Mouse (Mus musculus) limb, embryonic 14.5 days (tissue): ENCODE results near the gene Asah2. TPM values are rescaled to one million over a fixed set of nuclear protein-coding genes. Genes with fewer than 3 reads are reported as not detected.
A peak's percentile ranks its signal among the peaks of the same experiment; 100 is the strongest.

ENCODE experiments used
- ATAC-seq: fragments of 200-750 bp; cut with Nextera tagmentation; 2 replicates; pipeline ENCODE4 v1.8.0; 2017; ENCODE audit warnings: low read depth, moderate number of reproducible peaks, moderate TSS enrichment; ENCODE audit not compliant: low FRiP score
- DNase-seq: peaks from one replicate; pipeline ENCODE4 v3.0.0-alpha.2; 2015; ENCODE audit warnings: low spot score
- H3K27ac ChIP-seq: fragments of 300-500 bp; sonication (generic); replicated peaks from 2 replicates; pipeline ENCODE4 v1.5.1; 2014; ENCODE audit warnings: low read depth, mild to moderate bottlenecking, low read length, moderate library complexity, mixed read lengths
- H3K27me3 ChIP-seq: fragments of 300-500 bp; sonication (generic); 2 replicates; pipeline ENCODE4 v1.6.1; 2014; ENCODE audit warnings: low read length, mixed read lengths; ENCODE audit not compliant: control insufficient read depth, insufficient read depth
- H3K36me3 ChIP-seq: fragments of 300-500 bp; sonication (generic); 2 replicates; pipeline ENCODE4 v1.6.1; 2014; ENCODE audit warnings: mild to moderate bottlenecking, low read length, moderate library complexity, mixed read lengths; ENCODE audit not compliant: control insufficient read depth, insufficient read depth
- H3K4me1 ChIP-seq: fragments of 300-500 bp; sonication (generic); 2 replicates; pipeline ENCODE4 v1.6.1; 2014; ENCODE audit warnings: antibody characterized with exemption, low read length, mixed read lengths; ENCODE audit not compliant: control insufficient read depth, insufficient read depth
- H3K4me2 ChIP-seq: fragments of 300-500 bp; sonication (generic); replicated peaks from 2 replicates; pipeline ENCODE4 v1.6.1; 2014; ENCODE audit warnings: low read depth, mild to moderate bottlenecking, low read length, moderate library complexity; ENCODE audit not compliant: severe bottlenecking
- H3K4me3 ChIP-seq: fragments of 300-500 bp; sonication (generic); replicated peaks from 2 replicates; pipeline ENCODE4 v1.5.1; 2014; ENCODE audit warnings: low read length
- H3K9ac ChIP-seq: fragments of 300-500 bp; sonication (generic); 2 replicates; pipeline ENCODE4 v1.6.1; 2014; ENCODE audit warnings: mild to moderate bottlenecking, low read depth, low read length, moderate library complexity; ENCODE audit not compliant: severe bottlenecking
- H3K9me3 ChIP-seq: fragments of 300-500 bp; sonication (generic); 2 replicates; pipeline ENCODE4 v1.6.1; 2016; ENCODE audit warnings: low read length; ENCODE audit not compliant: control insufficient read depth
- POLR2A ChIP-seq: fragments of 200-500 bp; IDR thresholded peaks from 2 replicates; pipeline ENCODE4 v1.8.0; 2012; ENCODE audit warnings: inconsistent platforms, mild to moderate bottlenecking, moderate library complexity, borderline replicate concordance; ENCODE audit not compliant: insufficient read depth, insufficient read length; ENCODE audit errors: extremely low read depth
- WGBS: fragments of 180-500 bp; shearing (Covaris S2); extraction: QIAGEN DNeasy Blood & Tissue Kit; methylation state at CpG from one replicate; pipeline ENCODE4 v1.1.7; 2014; 5-methylcytosine and 5-hydroxymethylcytosine counted together
- polyA plus RNA-seq, 2 experiments: library from polyadenylated mRNA; depleted of rRNA in 1 of 2; stranded (reverse) in 1 of 2; unstranded in 1 of 2; fragments of >200 nt; fragmentation: Nextera tagmentation in 1 of 2; extraction: Ambion mirVana in 1 of 2; gene quantifications; 2 replicates each; pipeline versions ENCODE4 v1.2.1 to v1.2.3; 2012 to 2014

The Asah2 gene
- polyA plus RNA-seq, 2 experiments = 2.2 to 6.4 TPM

DNA sequence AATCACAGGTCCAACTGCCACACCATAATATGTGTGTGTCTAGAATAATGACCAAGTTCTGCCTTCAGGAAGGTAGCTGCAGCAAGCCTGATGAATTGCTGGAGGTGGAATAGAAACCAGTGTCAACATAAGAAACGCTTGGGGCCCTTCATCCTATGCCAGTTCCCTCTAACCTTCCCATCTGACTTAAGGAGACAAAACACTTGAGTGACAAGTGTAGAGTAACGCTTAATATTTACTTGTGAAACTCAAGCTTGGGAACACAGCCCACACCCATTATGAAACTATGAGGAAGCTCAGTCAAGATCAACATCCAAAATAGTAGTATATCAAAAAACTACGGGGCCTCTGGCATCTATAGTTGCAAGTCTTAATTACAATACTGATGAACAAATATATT lies 10.5 kb upstream of the Asah2 start:
- DNase-seq (no peak), ATAC-seq (no peak)
- Histone ChIP-seq H3K4me3 (no peak overlapping the region), H3K27ac (no peak overlapping the region), H3K4me2 (no peak overlapping the region), H3K9me3 (no peaks in the 10 kb centered on the region), H3K36me3 (no peaks in the 10 kb centered on the region), H3K9ac (no peak overlapping the region), H3K27me3 (no peaks in the 10 kb centered on the region), H3K4me1 (no peaks in the 10 kb centered on the region)
- no peak for TF ChIP-seq POLR2A
- 85% methylated on average over 3 of the region's 3 CpGs for WGBS

DNA sequence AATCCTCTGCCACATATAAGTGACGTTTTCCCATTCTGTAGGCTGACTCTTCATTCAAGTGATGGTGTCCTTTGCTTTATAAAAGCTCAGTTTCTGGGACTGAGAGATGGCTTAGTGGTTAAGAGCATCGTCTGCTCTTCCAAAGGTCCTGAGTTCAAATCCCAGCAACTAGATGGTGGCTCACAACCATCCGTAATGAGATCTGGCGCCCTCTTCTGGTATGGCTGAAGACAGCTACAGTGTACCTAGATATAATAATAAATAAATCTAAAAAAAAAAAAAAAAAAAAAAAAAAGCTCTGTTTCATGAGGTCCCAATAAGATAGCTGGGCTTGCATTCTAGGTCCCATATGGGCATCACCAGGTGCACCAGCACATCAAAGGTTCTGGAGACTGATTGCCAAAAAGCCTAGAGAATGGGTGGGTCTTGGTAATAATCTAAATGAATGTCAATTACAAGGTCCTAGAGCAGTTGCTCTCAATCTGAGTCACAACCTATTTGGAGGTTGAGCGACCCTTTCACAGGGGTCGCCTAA lies 9.5 kb upstream of the Asah2 start:
- H3K4me1 ChIP-seq = no peaks in the 10 kb centered on the region

DNA sequence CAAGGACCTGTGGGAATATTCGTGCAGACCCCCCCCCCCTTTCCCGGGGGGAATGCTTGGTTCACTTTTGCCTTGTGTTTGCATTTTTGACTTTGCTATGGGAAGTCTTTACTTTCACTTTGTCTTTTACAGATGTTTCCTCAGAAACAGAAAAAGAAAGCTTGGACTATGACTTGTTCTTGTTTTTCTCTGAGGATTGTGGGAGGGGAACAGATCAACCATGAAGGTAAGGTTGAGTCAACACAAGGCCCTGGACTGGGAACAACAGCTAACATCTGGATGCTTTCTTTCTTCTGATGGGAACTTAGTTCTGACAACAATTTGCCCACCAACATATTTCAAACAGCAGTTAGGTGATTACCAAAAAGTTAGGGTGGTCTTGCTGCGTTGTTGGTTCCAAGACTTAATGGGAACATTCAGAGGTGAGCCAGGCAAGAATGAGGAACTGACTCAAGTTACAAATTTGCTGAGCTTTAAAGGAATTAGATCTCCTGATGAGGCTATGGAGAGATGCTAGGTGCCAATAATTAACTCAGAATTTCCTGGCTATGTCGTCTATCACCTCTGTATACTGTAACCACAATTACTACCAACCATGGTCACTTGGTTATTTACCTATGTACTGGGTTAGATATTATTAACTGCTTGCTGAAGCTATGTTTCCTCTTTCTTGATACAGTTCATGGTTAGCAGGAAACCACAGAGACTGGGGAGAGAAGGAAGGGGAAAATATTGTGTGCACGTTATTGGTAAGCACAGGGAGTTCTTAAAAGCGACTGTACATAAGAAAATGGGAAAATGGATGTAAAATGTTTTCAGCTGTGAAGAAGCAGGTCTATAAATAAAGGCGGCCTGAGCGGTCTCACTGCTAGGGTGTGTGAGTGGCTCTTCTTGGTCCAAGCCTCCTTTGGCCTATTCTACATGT lies 4.1 kb upstream of the Asah2 start:
- Histone ChIP-seq H3K4me1 (no peaks in the 10 kb centered on the region), H3K27me3 (no peaks in the 10 kb centered on the region), H3K4me3 (no peak overlapping the region), H3K27ac (no peak overlapping the region), H3K36me3 (no peaks in the 10 kb centered on the region), H3K9me3 (no peaks in the 10 kb centered on the region), H3K4me2 (no peak overlapping the region), H3K9ac (no peak overlapping the region)
- no peak for DNase-seq
- ATAC-seq = no peak
- WGBS = 78% methylated on average over 8 of the region's 8 CpGs
- TF ChIP-seq POLR2A = no peak

More for the DNA sequence above, 9.5 kb upstream of the Asah2 start:
- no peak for ATAC-seq
- Histone ChIP-seq H3K4me3 (no peak overlapping the region), H3K27me3 (no peaks in the 10 kb centered on the region), H3K9ac (no peak overlapping the region), H3K27ac (no peak overlapping the region), H3K4me2 (no peak overlapping the region), H3K36me3 (no peaks in the 10 kb centered on the region), H3K9me3 (no peaks in the 10 kb centered on the region)
- WGBS = 85% methylated on average over 6 of the region's 6 CpGs
- TF ChIP-seq POLR2A = no peak
- no peak for DNase-seq

DNA sequence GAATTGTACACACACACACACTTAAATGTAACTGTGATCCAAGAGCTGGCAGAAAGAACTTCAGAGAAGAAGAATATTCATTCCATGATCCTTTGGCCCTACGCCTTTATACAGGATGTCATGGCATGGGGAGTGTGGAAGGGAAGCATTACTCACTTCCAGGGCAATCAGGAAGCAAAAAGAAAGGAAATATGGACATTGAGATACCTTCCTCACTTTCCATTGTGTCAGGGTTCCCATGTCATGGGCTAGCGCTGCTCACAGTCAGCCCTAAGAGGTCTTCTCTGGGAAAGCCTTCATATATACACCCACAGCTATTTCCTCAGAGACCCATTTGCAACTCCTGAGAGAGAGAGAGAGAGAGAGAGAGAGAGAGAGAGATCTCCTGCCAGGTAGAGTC lies 1.3 kb downstream of the Asah2 start:
- no peaks in the 10 kb centered on the region for H3K9me3 ChIP-seq
- no peaks in the 10 kb centered on the region for H3K36me3 ChIP-seq
- DNase-seq (no peak), ATAC-seq (no peak)
- no peak for TF ChIP-seq POLR2A
- no peaks in the 10 kb centered on the region for H3K27me3 ChIP-seq
- H3K27ac ChIP-seq = no peak overlapping the region
- no peak overlapping the region for H3K4me3 ChIP-seq
- peak overlapping the region; percentile 62 for H3K4me2 ChIP-seq
- H3K4me1 ChIP-seq = no peaks in the 10 kb centered on the region
- no peak overlapping the region for H3K9ac ChIP-seq
- 96% methylated on average over 2 of the region's 2 CpGs for WGBS

DNA sequence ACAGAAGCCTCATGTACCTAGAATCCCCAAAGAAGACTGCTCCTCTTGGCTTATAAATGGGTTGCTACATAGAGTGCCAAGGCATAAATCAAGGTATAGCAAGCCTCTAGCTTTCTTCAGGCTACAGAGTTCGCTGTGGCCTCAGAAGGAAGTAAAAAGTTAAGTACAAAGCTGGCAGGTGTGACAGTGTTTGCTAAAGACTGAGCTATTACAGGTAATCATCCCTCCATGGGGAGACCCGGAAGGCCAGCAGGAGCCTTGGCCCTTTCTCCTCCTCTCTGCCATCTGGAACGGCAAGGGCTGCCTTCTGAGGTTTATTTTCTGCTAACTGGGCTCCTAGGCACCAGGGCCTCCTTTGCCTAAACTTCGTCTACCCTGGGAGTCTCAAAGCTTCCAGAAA lies 3.8 kb downstream of the Asah2 start:
- H3K9ac ChIP-seq = no peak overlapping the region
- no peak overlapping the region for H3K4me2 ChIP-seq
- H3K27me3 ChIP-seq = no peaks in the 10 kb centered on the region
- H3K36me3 ChIP-seq = no peaks in the 10 kb centered on the region
- no peak overlapping the region for H3K27ac ChIP-seq
- DNase-seq (no peak), ATAC-seq (no peak)
- H3K4me3 ChIP-seq = no peak overlapping the region
- WGBS = 59% methylated on average over 4 of the region's 4 CpGs
- H3K4me1 ChIP-seq = no peaks in the 10 kb centered on the region
- no peaks in the 10 kb centered on the region for H3K9me3 ChIP-seq
- TF ChIP-seq POLR2A = no peak

DNA sequence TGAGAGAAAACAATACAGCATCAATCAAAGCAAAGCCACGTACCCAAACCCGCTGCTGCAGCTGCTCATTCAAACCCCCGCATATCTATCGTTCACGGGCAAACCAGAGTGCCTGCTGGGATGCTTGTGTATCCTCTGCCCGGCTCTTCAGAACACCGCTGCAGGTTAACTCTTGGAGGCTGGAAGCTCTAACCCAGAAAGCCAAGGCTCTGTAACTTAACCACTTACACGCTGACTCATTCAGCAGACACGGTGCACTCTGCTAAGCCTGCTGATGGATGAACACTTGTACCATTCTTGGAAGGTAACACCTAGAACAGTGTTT lies 5.1 kb downstream of the Asah2 start:
- H3K36me3 ChIP-seq = no peaks in the 10 kb centered on the region
- no peak for TF ChIP-seq POLR2A
- no peak overlapping the region for H3K27ac ChIP-seq
- H3K4me1 ChIP-seq = no peaks in the 10 kb centered on the region
- peak overlapping the region; percentile 13; the same call in 1 of the 2 replicates for H3K4me3 ChIP-seq
- H3K9me3 ChIP-seq = no peaks in the 10 kb centered on the region
- no peak for ATAC-seq
- 15% methylated on average over 9 of the region's 9 CpGs for WGBS
- no peaks in the 10 kb centered on the region for H3K27me3 ChIP-seq
- no peak overlapping the region for H3K9ac ChIP-seq
- no peak for DNase-seq
- peak overlapping the region; percentile 29 for H3K4me2 ChIP-seq
